Mouse (Mus musculus) spleen, adult 18-20 months (tissue): ENCODE measurements around the gene Sh3bp5.

ENCODE experiments used
- DNase-seq, 2 experiments: peaks; one replicate each; pipeline ENCODE4 v3.0.0; 2022; ENCODE audit warnings: mixed read lengths in 2 of 2

Gene Sh3bp5

GRCm38 (mm10) chr14:31336369-31337155, 99.3 kb downstream of the Sh3bp5 start, which contains the start of gene Capn7:
Gene Capn7 (plus strand): TSS chr14:31336638.
- peak; percentile 95 to 99 for DNase-seq

- DNase-seq, result no peak
Observed at GRCm38 (mm10) chr14:31335765-31336164, 100.1 kb downstream of the Sh3bp5 start.

GRCm38 (mm10) chr14:31330957-31331356, 104.9 kb downstream of the Sh3bp5 start:
- DNase-seq, result no peak

GRCm38 (mm10) chr14:31329741-31330140, 106.1 kb downstream of the Sh3bp5 start:
- no peak for DNase-seq

- no peak for DNase-seq
Observed at GRCm38 (mm10) chr14:31327681-31328080, 108.2 kb downstream of the Sh3bp5 start.

GRCm38 (mm10) chr14:31327196-31327595, 108.7 kb downstream of the Sh3bp5 start:
- DNase-seq, result no peak

- DNase-seq, result no peak
Observed at GRCm38 (mm10) chr14:31326770-31327169, 109.1 kb downstream of the Sh3bp5 start.

- DNase-seq, result no peak
Observed at GRCm38 (mm10) chr14:31325551-31325950, 110.3 kb downstream of the Sh3bp5 start.

GRCm38 (mm10) chr14:31324851-31325250, 111.0 kb downstream of the Sh3bp5 start:
- DNase-seq, result no peak

GRCm38 (mm10) chr14:31323849-31324792, 111.8 kb downstream of the Sh3bp5 start, which contains the start of gene Dnah1:
Gene Dnah1 (minus strand): TSS chr14:31323896.
- DNase-seq, result peak; percentile 66 to 75

- no peak for DNase-seq
Observed at GRCm38 (mm10) chr14:31323189-31323588, 112.7 kb downstream of the Sh3bp5 start.

- DNase-seq, result no peak
Observed at GRCm38 (mm10) chr14:31322191-31322590, 113.7 kb downstream of the Sh3bp5 start.

GRCm38 (mm10) chr14:31321181-31321580, 114.7 kb downstream of the Sh3bp5 start:
- no peak for DNase-seq

- DNase-seq, result no peak
Observed at GRCm38 (mm10) chr14:31319546-31319945, 116.3 kb downstream of the Sh3bp5 start.

GRCm38 (mm10) chr14:31317754-31318153, 118.1 kb downstream of the Sh3bp5 start:
- no peak for DNase-seq

- no peak for DNase-seq
Observed at GRCm38 (mm10) chr14:31316613-31317012, 119.3 kb downstream of the Sh3bp5 start.

- peak in 1 of 2 experiments; percentile 21 for DNase-seq
Observed at GRCm38 (mm10) chr14:31313192-31313591, 122.7 kb downstream of the Sh3bp5 start.
